Mouse (Mus musculus) gastrocnemius, adult 18-20 months (tissue): ENCODE data around the gene Gas7. TPM values are rescaled to one million over a fixed set of nuclear protein-coding genes. Genes with fewer than 3 reads are reported as not detected.
A peak's percentile ranks its signal among the peaks of the same experiment; 100 is the strongest.

Source experiments
- DNase-seq: peaks from one replicate; pipeline ENCODE4 v3.0.0; 2021; ENCODE audit warnings: low spot score
- total RNA-seq, 2 experiments: library from RNA; stranded (reverse); gene quantifications; 2 replicates each; pipeline ENCODE4 v1.2.3; 2021

The Gas7 gene
- total RNA-seq, 2 experiments from 2014 or later: 6.4 to 8.1 TPM

DNA sequence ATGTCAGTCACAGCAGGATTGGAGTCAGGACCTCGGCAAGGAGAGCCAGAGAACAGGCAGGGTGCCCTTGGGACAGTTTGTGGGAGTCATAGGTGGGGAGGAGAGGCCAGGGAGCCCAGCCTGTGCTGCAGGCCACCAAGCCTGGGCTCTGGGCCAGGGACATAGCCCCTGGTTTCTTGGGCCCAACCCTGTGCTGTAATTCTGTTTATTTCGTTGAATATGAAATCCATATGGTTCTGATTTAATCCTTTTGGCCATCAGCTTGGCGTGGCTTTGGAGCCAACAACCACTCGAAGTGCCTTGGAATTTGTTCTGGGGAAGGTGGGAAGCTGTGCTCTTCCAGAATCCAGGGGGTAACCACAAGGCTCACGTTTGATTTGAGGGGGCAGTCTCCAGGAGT lies 113.6 kb downstream of the Gas7 start:
- DNase-seq: peak; percentile 34

DNA sequence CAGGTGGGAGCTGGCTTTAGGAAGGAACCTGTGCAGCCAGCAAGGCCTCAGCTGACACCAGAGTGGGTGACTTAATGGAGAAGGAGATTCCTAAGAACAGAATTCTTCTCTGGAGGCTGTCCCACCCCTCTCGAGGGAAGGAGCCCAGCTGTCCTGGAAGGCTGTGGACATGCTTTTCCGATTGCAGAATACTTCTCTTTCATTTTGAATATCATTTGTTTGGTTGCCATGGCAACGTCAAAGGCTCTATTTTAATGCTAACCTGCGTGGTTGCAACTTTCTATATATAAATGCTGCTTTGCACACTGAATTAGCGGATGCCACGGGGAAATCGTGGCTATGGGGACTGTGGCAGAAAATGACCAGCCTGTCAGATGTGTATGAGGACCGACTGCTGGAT lies 115.7 kb downstream of the Gas7 start:
- DNase-seq: peak; percentile 77

DNA sequence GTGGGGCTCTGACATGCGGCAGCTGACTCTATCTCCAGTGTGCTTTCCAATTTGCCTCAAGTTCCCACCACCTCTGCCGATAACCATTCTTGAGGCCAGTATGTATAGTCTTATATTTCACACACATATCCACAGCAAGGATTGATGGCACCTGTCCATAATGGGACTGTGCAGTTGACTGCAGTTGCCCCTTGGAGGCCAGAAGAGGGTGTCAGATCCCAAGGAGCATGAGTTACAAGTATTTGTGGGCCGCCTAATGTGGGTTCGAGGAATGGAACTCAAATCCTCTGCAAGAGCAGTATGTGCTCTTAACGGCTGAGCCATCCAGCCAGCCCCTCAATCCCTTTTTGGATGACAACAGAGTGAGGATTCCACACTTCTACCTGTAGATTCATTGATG lies 119.1 kb downstream of the Gas7 start:
- no peak for DNase-seq

DNA sequence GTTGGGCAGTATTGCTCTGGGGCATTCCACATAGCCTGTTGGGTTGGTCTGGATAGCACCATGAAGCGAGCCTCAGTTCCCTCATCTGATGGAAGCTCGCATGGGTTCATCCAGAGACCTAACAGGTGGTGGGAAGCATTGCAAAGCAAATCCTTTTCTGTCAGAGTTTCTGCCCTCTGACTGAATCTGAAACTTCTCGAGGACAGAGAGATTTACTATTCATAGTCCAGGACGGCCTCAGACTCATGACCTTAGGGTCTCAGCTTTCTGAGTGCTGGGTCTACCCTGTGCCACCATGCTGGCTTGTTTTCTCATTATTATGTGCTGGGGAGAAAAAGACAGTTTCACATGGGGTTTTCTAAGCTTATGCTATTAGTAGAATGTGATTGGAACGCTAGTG lies 122.2 kb downstream of the Gas7 start:
- no peak for DNase-seq

DNA sequence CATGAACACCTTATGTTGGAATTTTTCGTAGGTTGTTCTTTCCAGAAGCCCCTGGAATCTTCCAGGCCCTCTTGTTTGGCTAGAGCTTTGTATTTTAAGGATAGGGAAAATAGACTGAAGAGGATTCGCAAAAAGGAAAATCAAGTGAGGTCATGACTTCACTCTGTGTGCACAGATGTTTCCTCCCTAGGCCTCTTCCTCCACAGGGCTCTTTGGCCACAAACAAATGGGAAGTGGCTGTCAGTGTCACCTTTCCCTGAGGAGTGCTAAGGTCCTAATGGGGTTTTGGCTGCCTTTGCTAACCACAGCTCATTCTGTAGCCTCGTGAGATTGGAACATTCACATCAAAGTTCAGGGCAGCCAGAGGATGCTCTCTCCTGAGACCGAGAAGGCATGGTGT lies 122.8 kb downstream of the Gas7 start:
- DNase-seq: no peak

DNA sequence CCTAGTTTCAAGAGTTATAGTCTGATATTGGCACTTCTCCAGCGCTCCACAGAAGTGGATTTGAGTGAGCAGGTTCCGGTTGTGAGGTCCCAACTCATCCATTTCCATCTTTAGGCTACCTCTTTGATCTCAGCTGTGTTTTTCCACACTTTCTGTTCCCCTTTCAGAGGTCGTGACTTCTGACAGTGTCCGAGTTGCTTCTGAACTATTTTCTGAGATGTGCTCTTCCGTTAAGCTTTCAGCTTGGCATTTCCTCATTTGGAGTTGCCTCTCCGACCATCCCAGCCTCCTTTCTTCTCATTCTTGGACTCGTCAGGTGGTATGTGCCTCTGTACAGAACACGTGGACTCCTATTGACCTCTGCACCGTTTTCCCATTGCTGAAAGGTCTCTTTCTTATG lies 123.9 kb downstream of the Gas7 start:
- DNase-seq: no peak

DNA sequence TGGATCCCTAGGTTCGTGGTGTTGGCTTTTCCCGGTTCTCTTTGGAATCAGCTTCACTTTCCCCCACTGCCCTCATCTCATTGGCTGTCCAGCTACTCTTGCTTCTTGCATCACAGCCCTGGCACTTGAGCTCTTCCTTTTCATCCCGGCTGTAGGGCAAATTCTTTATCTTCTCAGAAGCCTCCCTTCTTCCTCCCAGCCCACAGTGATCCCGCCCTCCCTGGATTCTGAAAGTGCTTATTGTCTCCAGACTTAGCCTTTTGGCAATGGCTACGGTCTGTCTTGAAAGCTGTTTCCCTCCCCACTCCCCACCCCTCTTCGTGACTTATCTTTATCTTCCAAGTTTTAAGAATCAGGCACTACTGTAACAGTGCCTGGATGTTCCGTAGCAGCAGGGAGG lies 126.3 kb downstream of the Gas7 start:
- peak; percentile 37 for DNase-seq

DNA sequence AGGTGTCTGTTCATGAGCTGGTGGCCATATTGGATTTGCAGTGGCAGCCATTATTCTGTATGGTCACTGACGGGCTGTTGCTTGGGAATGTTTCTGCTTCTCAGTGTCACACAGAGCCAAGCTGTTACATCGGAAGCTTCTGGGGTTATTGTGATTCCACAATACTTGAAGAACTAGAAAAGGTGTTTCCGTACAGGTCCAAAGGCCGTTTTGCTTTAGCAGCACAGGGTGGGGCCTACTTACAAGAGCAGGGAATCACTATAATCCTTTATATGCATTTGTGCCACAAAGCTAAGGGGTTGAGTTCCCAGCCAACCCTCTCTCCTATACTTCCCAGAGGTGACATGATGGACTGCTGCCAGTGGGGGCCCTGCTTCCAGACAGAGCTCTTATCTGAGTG lies 127.3 kb downstream of the Gas7 start:
- no peak for DNase-seq

DNA sequence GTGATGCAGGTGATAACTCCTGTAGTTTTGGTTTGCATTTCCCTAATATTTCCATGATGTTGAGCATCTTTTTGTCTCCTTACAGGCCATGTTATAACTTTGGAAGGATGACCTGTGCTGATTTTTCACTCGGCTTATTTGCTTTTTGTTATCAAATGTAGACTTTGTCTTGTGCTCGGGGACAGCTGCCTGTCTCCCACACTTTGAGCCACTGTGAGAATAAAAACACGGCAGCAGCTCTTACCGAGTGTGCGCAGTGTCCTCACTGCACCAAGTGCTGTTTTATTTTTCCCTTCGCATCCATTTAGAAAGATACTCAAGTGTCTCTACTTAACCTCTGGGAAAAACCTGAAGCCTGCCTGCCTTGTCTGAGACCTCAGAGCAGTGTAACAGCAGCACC lies 129.8 kb downstream of the Gas7 start:
- no peak for DNase-seq

DNA sequence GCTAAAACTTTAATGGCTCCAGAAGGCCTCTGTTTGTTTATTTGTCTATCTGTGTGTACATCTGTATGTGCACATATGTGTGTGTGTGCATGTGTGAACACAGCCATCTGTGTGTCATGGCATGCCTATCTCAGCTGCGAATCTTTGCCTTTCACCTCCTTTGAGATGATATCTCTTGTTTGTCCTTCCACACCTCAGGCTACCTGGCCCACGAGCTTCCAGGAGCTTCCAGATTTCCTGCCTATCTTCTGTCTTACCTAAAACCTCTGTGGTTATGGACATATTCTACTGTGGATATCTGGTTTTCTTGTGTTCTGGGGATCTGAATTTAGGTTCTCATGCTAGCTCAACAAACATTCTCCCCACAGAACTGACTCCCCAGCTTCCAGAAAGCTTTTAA lies 130.4 kb downstream of the Gas7 start:
- no peak for DNase-seq

DNA sequence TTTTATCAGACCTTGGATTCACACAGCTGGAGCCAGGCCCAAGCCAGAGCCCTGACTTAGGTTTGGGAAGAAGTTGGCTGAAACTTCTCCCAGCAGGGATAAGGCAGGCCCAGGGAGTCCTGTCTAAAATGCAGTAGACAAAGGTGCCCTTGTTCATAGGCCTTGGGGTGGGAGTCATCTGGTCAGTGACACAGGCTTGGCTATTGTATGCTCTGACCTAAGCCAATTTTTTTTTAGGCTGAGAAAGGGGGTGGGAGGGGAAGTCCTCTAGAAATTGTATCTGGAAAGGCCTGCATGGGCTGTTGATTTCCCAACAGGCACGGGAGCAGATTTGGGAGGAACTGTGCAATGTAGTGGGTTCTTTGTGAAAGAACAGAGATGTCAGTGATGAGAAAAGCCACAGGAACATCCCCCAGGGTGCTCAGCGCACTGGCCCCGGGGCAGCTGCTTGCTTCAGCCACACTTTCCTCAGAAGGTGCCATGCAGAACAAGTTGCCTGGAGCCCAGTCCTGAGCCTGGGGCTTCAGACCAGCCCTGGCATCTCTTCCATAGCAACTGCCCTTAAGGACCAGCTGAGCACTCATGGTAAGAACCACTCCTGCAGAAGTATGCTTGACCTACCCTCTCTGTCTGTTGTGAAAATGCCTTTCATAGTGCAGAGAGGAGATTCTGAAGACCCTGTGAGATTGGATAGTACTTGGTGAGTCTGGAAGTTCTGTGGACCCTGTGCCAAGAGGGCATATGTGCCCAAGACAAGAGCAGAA lies 131.2 kb downstream of the Gas7 start:
- peak; percentile 60 for DNase-seq

DNA sequence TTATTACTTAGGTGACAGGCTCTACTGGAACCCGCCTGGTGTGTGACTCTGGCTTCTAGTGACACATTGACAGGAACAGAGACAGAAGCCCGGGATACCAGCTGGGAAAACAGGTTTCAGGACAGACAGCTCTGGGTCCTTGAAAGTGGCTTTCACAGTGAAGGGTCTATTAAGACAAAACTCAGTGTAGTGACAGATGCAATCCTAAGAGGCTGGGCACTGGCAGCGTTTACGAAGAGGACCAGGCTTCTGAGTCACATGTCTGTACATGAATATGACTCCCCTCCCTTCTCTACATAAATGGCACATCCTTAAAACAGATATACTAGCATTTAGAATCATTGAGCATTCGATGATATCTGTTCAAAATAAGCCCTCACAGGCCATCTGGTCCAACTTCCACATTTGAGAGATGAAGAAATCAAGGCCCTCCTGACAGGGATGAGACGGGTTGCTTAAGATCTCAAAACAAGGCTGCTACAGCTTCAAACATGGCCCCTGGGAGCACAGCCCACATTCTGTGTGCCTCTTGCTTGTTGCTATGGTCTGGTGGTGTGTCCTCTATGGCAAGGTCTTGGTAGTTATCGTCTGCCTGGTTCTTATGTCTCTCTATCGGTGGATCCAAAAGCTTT lies 133.1 kb downstream of the Gas7 start:
- no peak for DNase-seq

DNA sequence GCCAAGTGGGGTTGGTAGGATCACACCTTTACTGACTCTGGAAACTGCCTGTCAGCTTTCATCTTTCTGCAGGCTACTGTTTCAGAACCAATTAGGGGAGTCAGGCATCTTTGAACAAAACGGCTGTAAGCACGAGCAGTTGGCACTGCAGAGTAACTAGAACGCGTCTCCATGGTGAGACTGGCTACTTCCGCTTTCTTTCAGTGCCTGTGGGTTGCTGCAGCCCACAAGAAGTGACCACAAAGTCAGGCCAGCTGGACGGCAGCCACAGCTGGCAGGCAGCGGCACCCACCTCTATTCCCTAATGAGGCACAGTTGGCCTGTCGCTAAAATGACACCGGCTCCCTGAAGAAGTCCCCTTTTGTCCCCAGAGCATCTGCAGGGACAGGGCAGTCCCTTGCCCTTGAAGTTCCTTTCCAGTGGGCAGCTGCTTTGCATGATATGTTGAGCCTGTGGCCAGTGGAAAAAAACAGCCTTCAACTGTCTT lies 133.6 kb downstream of the Gas7 start:
- DNase-seq: peak; percentile 56

DNA sequence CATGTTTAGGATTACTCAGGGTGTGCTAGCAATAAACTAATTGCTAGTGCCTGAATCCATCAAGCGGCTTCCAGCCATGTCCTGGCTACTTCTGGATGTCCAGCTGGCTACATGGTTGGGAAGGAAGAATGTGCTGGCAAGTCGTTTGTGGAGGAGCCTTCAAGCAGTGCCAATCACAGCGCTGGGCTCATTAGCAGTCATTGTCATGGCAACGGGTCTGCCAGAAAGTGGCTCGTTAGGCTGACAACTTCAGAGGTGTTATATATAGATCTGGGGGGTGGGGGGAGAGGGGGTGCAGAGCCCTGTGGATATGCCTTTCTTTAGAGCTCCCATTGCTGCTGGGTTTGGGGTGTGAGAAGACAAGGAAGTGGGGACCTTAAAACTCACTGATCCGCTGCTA lies 141.0 kb downstream of the Gas7 start:
- no peak for DNase-seq

DNA sequence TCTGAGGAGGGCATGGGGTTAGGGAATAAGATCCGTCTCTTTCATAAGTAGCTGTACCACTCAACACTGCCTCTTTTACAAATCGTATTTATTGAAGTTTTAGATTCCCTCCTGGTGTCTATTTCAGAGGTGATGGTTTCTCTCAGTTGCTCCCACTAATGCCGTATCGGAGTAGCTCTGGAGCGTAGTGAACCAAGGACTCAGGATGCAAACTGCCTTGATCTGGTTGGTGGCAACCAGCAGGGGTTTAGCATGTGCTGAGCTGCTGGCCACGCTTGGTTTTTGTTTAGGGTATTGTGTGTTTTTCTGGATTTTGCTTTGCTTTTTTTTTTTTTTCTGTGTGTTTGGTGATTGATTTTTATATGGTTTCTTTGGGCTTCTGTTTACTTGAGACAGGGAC lies 141.6 kb downstream of the Gas7 start:
- DNase-seq: no peak

DNA sequence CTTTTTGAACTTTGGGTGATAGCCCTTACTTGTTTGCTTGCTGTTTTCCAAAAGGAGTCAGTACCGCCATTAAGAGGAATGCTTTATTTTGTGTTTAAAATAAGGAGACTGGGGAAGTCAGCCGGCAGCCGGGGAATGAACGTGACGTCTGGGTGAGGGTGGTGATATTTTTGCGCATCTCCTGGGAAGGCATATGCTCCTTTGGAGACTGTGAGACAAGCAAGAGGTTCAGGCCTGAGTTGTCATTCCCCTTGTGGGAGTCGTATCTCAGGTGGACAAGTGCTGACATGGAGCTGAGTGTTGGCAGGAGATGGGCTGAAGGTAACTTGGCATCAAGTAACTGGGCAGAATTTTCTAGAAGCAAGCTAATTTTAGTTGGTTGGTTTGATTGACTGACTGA lies 142.2 kb downstream of the Gas7 start:
- DNase-seq: no peak

DNA sequence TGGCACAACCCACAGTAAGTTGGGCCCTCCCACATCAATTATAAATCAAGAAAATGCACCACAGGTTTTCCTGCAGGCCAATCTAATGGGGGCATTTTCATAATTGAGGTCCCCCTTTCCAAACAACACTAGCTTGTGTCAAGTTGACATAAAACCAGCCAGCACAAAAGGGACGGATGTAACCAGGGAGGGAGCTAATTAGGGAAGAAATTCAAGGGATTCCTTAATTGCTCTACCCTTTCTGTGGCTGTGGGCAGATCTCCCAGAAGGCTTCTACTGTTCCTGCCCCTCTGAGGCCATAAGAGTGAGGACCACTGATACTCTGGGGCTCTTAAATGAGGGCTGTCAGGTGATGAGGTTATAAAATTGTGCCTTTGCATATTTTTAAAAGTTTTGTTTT lies 143.9 kb downstream of the Gas7 start:
- no peak for DNase-seq

DNA sequence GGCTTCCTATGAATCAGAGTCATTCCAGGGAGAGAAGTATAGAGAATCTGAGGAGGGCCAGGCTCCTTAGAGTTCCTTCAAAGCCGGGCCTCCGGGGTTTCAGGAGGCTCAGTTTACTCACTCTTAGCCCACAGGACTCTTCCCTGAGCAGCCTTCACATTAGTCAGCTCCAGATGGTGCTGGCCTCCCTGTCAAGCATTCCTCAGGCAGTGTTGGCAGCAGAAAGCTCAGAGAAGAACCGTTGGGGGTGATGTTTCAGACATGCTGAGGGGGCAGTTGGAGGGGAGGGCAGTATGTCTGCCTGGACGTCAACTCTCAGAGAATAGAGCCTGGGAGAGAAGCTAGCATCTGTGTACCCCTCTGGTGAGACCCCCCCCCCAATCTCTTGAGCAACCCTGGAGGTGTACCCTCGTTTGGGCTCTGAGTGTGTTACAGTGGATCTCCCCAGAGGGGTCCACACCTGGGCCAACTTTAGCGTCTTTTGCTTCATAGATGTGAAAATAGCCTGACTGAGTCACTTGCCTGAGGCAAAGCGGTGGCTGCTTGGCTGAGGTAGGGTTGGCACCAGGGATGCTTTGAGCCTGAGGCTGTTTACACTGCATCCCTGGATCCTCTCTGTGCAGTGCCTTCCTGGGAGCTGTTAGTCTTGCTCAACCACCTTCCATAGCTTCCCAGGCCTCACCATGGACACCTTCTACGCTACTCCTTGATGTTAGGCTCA lies 145.6 kb downstream of the Gas7 start:
- no peak for DNase-seq

DNA sequence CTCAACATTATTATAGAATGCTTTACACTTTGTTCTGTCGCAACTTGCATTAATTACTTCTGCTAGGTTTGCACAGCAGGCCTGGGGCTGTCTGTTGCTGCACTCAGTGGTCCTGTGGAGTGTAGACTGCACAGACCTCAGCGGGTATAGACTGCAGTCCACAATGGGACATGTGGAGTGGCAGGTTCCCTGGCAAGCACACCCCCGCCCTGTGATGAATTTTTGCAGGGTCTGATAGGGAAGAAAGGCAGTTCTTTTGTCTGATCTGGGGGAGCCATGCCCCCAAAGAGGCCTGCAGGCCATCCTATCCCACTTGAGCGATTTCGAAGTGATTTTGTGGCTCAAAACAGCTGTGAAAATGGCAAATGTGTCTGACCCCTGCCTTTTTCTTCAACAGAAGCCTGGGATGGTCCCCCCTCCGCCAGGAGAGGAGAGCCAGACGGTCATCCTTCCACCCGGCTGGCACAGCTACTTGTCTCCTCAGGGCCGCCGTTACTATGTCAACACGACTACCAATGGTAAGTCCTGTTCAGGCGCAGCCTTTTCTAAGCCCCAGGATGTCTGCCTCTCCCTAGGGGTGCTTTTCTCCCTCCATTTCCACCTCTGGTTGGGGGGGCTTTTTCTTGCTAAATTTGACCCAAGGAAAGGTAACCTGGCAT lies 147.6 kb downstream of the Gas7 start:
- no peak for DNase-seq

DNA sequence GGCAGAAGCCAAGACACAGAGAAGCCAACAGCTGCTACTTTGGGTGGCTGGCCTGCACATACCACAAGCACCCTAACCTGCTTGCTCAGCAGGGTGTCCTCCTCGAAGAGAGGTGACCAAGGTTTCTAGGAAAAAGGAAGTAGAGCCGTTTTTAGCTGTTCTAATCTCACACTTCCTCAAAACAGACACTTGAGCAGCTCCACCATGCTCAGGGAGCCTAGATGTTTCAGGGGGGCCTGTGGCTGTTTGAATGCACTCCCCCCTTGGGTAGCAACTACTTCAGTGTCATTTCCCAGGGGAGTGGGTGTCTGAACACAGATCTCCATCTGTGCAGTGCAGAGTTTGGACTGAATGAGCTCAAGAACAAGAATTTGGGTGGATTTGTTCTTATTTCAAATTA lies 149.2 kb downstream of the Gas7 start:
- no peak for DNase-seq

DNA sequence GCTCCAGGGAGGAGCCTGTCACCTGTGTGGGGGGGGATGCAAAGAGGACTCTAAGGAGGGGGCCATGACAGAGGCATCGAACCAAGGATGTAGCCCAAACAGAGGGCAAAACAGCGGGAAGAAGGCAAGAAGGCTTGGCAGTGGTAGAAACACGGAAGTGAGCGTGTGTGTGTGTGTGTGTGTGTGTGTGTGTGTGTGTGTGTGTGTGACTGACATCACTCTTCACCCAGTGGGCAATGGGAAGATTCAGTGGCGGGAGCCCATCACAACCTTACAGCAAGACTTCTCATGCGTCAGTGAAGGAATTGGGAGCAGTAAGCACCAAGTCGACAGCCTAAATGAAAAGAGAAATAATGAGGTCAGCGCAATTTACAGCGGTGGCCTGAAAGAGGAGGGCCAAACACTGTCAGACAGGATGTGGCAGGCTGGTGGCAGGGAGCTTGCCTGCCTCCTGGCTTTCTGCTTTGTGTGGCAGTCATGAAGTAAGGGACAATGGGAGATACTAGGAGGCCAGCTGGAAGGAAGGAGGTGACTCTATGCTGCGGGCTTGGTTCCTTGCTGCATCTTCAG lies 153.0 kb downstream of the Gas7 start:
- no peak for DNase-seq
